Comparison of ENCODE assay signal across 9 mouse cellular contexts in genomic region chrX:103481243-103482096, GRCm38 (mm10). TPM values are rescaled to one million over a fixed set of nuclear protein-coding genes. Genes with fewer than 3 reads are reported as not detected.
DNase-seq lines count a peak whose midpoint lies in the region; ATAC-seq and TF ChIP-seq lines count a peak whose summit lies in the region.
"Had no signal": no experiment of that assay in that cellular context is flagged by ENCODE, and none has a peak within 500 bp of the region (broad histone marks: within the 10 kb centered on the region; RNA-seq: fewer than 3 reads in every experiment).

No protein-coding gene starts in this region.

- intact Hi-C loops in left cerebral cortex, adult 2 months (cut with DNase I) = loop anchor here (2.0 to 5.0 kb wide), 3 partner anchors 193 to 456 kb away; no protein-coding TSS in a partner anchor

- peak overlapping the region; percentile 86 for H3K27ac ChIP-seq in left cerebral cortex, adult 2 months
- peak overlapping the region; percentile 72 for H3K27ac ChIP-seq in forebrain, embryonic 14.5 days (ENCODE audit: low read depth, low read length)
- H3K27ac ChIP-seq in intestine, embryonic 14.5 days (ENCODE audit: low read depth) = peak overlapping the region; percentile 79
- H3K27ac ChIP-seq in stomach, embryonic 15.5 days = peak overlapping the region; percentile 81

- DNase-seq in left cerebral cortex, adult 2 months (ENCODE audit: extremely low spot score in 1 of 2, low spot score in 2 of 2) = peak in 1 of 2 experiments; percentile 32
- DNase-seq in left cerebral cortex, adult 11 months (ENCODE audit: low spot score) = no peak
- DNase-seq in embryo, embryonic 10 days (ENCODE audit: low spot score) = peak; percentile 64
- DNase-seq in forebrain, embryonic 14.5 days (ENCODE audit: low spot score) = peak; percentile 76
- peak; percentile 60 for DNase-seq in intestine, embryonic 14.5 days (ENCODE audit: low spot score)
- peak; percentile 80 for DNase-seq in lung, postnatal 36 days
- DNase-seq in thymus, postnatal 14 days = no peak

- peak; percentile 45 for TF ChIP-seq CTCF in left cerebral cortex, adult 2 months (IDR thresholded peaks at IDR 0.05)

- no peaks in the 10 kb centered on the region for H3K4me1 ChIP-seq in forebrain, embryonic 14.5 days (ENCODE audit: control insufficient read depth, insufficient read depth, low read length)
- H3K4me1 ChIP-seq in intestine, embryonic 14.5 days (replicated peaks; ENCODE audit: control insufficient read depth, insufficient read depth, low read length) = no peaks in the 10 kb centered on the region
- no peaks in the 10 kb centered on the region for H3K4me1 ChIP-seq in stomach, embryonic 15.5 days

- H3K36me3 ChIP-seq in forebrain, embryonic 14.5 days (ENCODE audit: control insufficient read depth, insufficient read depth, low read length) = no peaks in the 10 kb centered on the region
- no peaks in the 10 kb centered on the region for H3K36me3 ChIP-seq in intestine, embryonic 14.5 days (ENCODE audit: control insufficient read depth, insufficient read depth, low read length)
- H3K36me3 ChIP-seq in stomach, embryonic 15.5 days = no peaks in the 10 kb centered on the region

- 46% methylated on average over 32 of the region's 32 CpGs for WGBS in forebrain, embryonic 14.5 days
- WGBS in intestine, embryonic 14.5 days = 75% methylated on average over 32 of the region's 32 CpGs
- 65% methylated on average over 32 of the region's 32 CpGs for WGBS in stomach, embryonic 15.5 days

- peak overlapping the region; percentile 68 for H3K4me3 ChIP-seq in left cerebral cortex, adult 2 months
- H3K4me3 ChIP-seq in forebrain, embryonic 14.5 days (ENCODE audit: low read depth, low read length) = peak overlapping the region; percentile 36
- peak overlapping the region; percentile 40 for H3K4me3 ChIP-seq in intestine, embryonic 14.5 days (ENCODE audit: low read depth, low read length)
- H3K4me3 ChIP-seq in stomach, embryonic 15.5 days (replicated peaks) = peak overlapping the region; percentile 40

- ATAC-seq in forebrain, embryonic 14.5 days = peak; percentile 74
- ATAC-seq in intestine, embryonic 14.5 days (replicated peaks; ENCODE audit: low FRiP score, low TSS enrichment, low read depth) = peak; percentile 60; the same call in 1 of the 2 replicates
- peak; percentile 58; the same call in 1 of the 2 replicates for ATAC-seq in stomach, embryonic 15.5 days (ENCODE audit: insufficient read depth, low FRiP score, low read depth)

- no peaks in the 10 kb centered on the region for H3K9me3 ChIP-seq in forebrain, embryonic 14.5 days (replicated peaks; ENCODE audit: control insufficient read depth, low read length)
- no peaks in the 10 kb centered on the region for H3K9me3 ChIP-seq in intestine, embryonic 14.5 days (ENCODE audit: control insufficient read depth, low read length)
- H3K9me3 ChIP-seq in stomach, embryonic 15.5 days = no peaks in the 10 kb centered on the region

- peak overlapping the region; percentile 40 for H3K4me2 ChIP-seq in forebrain, embryonic 14.5 days (ENCODE audit: low read length)
- peak overlapping the region; percentile 36 for H3K4me2 ChIP-seq in intestine, embryonic 14.5 days (ENCODE audit: low read length)
- peak overlapping the region; percentile 25; the same call in 1 of the 2 replicates for H3K4me2 ChIP-seq in stomach, embryonic 15.5 days

- H3K9ac ChIP-seq in forebrain, embryonic 14.5 days (ENCODE audit: low read length) = peak overlapping the region; percentile 62
- H3K9ac ChIP-seq in intestine, embryonic 14.5 days (ENCODE audit: low read length) = peak overlapping the region; percentile 52
- H3K9ac ChIP-seq in stomach, embryonic 15.5 days = no peak overlapping the region

- H3K27me3 ChIP-seq in forebrain, embryonic 14.5 days (replicated peaks; ENCODE audit: control insufficient read depth, insufficient read depth, low read length) = no peaks in the 10 kb centered on the region
- no peaks in the 10 kb centered on the region for H3K27me3 ChIP-seq in intestine, embryonic 14.5 days (replicated peaks; ENCODE audit: control insufficient read depth, insufficient read depth, low read length)
- H3K27me3 ChIP-seq in stomach, embryonic 15.5 days (replicated peaks) = no peaks in the 10 kb centered on the region

RNA-seq across cellular contexts. Expression of gene Gm26992, which starts 59.7 kb away (rescaled TPM):
- total RNA-seq in left cerebral cortex, adult 2 months (2021) = not detected
- not detected in 2 replicates for polyA plus RNA-seq in forebrain, embryonic 14.5 days (2014; fragmentation: Nextera tagmentation; extraction: Ambion mirVana)
- polyA plus RNA-seq in intestine, embryonic 14.5 days (2014; fragmentation: Nextera tagmentation; extraction: Ambion mirVana) = not detected in 2 replicates
- polyA plus RNA-seq in stomach, embryonic 15.5 days (2015; fragmentation: Nextera tagmentation; extraction: Ambion mirVana) = not detected in 2 replicates
- total RNA-seq: common myeloid progenitor, adult 5-6 weeks had no signal

Comparison
In these comparisons a context has a peak if more than half of its experiments do, and no peak if none do; other contexts are left out.
1. DNase-seq: peak in embryo, embryonic 10 days (single experiment), forebrain, embryonic 14.5 days (single experiment), intestine, embryonic 14.5 days (single experiment) and lung, postnatal 36 days (single experiment); none in left cerebral cortex, adult 11 months (single experiment) and thymus, postnatal 14 days (single experiment).
2. Peak in every context shown above with its lines, with median percentiles within 50 percentile points of each other: H3K27ac ChIP-seq, H3K4me3 ChIP-seq, ATAC-seq and H3K4me2 ChIP-seq.